Mouse (Mus musculus): ENCODE results near the gene Aqp7.

Gene Aqp7

GRCm38 (mm10) chr4:41057361-41057760 is 9.4 kb upstream of the Aqp7 start:
- no peak for DNase-seq

- peak; percentile 58 for DNase-seq
These were observed 8.9 kb upstream of the Aqp7 start for GRCm38 (mm10) chr4:41056742-41057332.

GRCm38 (mm10) chr4:41056253-41056652 is 8.3 kb upstream of the Aqp7 start:
- DNase-seq: peak; percentile 31

- DNase-seq: no peak
These were observed 7.2 kb upstream of the Aqp7 start for GRCm38 (mm10) chr4:41055111-41055510.

- DNase-seq: no peak
These were observed 3.8 kb upstream of the Aqp7 start for GRCm38 (mm10) chr4:41051781-41052180.

- DNase-seq: peak; percentile 84
These were observed 3.1 kb upstream of the Aqp7 start for GRCm38 (mm10) chr4:41050726-41051675.

GRCm38 (mm10) chr4:41048926-41049325 is 987 bp upstream of the Aqp7 start:
- DNase-seq: no peak

GRCm38 (mm10) chr4:41046254-41046795 is 1.6 kb downstream of the Aqp7 start:
- peak; percentile 54 for DNase-seq

- peak; percentile 56 for DNase-seq
These were observed 2.7 kb downstream of the Aqp7 start for GRCm38 (mm10) chr4:41045288-41045687.

GRCm38 (mm10) chr4:41043961-41044360 is 4.0 kb downstream of the Aqp7 start:
- peak; percentile 46 for DNase-seq

- DNase-seq: peak; percentile 24
These were observed 5.1 kb downstream of the Aqp7 start for GRCm38 (mm10) chr4:41042880-41043279.

GRCm38 (mm10) chr4:41040983-41041382 is 7.0 kb downstream of the Aqp7 start:
- DNase-seq: no peak

GRCm38 (mm10) chr4:41037942-41038341 is 10.0 kb downstream of the Aqp7 start:
- no peak for DNase-seq

GRCm38 (mm10) chr4:41031242-41031641 is 16.7 kb downstream of the Aqp7 start:
- DNase-seq: no peak

- DNase-seq: no peak
These were observed 18.6 kb downstream of the Aqp7 start for GRCm38 (mm10) chr4:41029372-41029771.

- no peak for DNase-seq
These were observed 19.7 kb downstream of the Aqp7 start for GRCm38 (mm10) chr4:41028272-41028671.

- DNase-seq: peak; percentile 75
These were observed 20.1 kb downstream of the Aqp7 start for GRCm38 (mm10) chr4:41027872-41028271.

- DNase-seq: no peak
These were observed 21.7 kb downstream of the Aqp7 start for GRCm38 (mm10) chr4:41026086-41026787.

- no peak for DNase-seq
These were observed 26.8 kb downstream of the Aqp7 start for GRCm38 (mm10) chr4:41021094-41021493.

GRCm38 (mm10) chr4:41015798-41016197 is 32.1 kb downstream of the Aqp7 start:
- no peak for DNase-seq

GRCm38 (mm10) chr4:41013351-41013750 is 34.6 kb downstream of the Aqp7 start:
- DNase-seq: no peak

- DNase-seq: no peak
These were observed 46.9 kb downstream of the Aqp7 start for GRCm38 (mm10) chr4:41000842-41001639.
